Mouse (Mus musculus) layer of hippocampus, adult 18-20 months (tissue): ENCODE results near the gene 4921517D22Rik. TPM values are rescaled to one million over a fixed set of nuclear protein-coding genes. Genes with fewer than 3 reads are reported as not detected.

Source experiments
- total RNA-seq, 2 experiments: library from RNA; stranded (reverse); gene quantifications; 2 replicates each; pipeline ENCODE4 v1.2.3; 2021

4921517D22Rik gene
- total RNA-seq, 2 experiments from 2014 or later = not detected

Other genes with a start within 250 kb of the 4921517D22Rik start
- gene Agtpbp1, start 108.9 kb downstream of the 4921517D22Rik start, total RNA-seq = 100 to 1,000 TPM; 353 to 356 TPM
- gene Naa35, start 108.8 kb downstream of the 4921517D22Rik start, total RNA-seq = 10 to 100 TPM; 85.7 to 90.3 TPM
- gene Golm1, start 18.3 kb downstream of the 4921517D22Rik start, total RNA-seq = 10 to 100 TPM; 63.2 to 71.2 TPM
- under 1 TPM; 0.53 to 0.57 TPM for gene Spata31d1a, start 16.2 kb upstream of the 4921517D22Rik start, total RNA-seq
- gene Spata31d1b, start 18.2 kb upstream of the 4921517D22Rik start, total RNA-seq = not detected
- gene Spata31d1d, start 37.6 kb upstream of the 4921517D22Rik start, total RNA-seq = not detected
- gene 1700014D04Rik, start 52.6 kb upstream of the 4921517D22Rik start, total RNA-seq = under 1 TPM; 0.66 to 0.67 TPM
- gene Isca1, start 75.7 kb upstream of the 4921517D22Rik start, total RNA-seq = 100 to 1,000 TPM; 151 to 155 TPM
- gene Gm49354, start 88.1 kb upstream of the 4921517D22Rik start, total RNA-seq = not detected
- gene Tut7, start 129.0 kb upstream of the 4921517D22Rik start, total RNA-seq = 10 to 100 TPM; 55.0 to 58.0 TPM